Mouse (Mus musculus): ENCODE measurements around the gene Hcfc1.

- TF ChIP-seq EP300 (IDR thresholded peaks at IDR 0.05; ENCODE audit: insufficient read depth, low read depth, low read length) (no peak), POLR2A (IDR thresholded peaks at IDR 0.05; ENCODE audit: insufficient read depth, low read depth, low read length) (no peak)
Measured at GRCm38 (mm10) chrX:73964363-73964762, 1.8 kb downstream of the Hcfc1 start.
